Mouse (Mus musculus) neutrophil, adult 83 days (primary cell): Measurements from ENCODE around the gene Olfr1449. TPM values are rescaled to one million over a fixed set of nuclear protein-coding genes. Genes with fewer than 3 reads are reported as not detected.

Source experiments
- total RNA-seq, 2 experiments: library from RNA; stranded (reverse); gene quantifications; one replicate each; pipeline ENCODE4 v1.2.4; 2023

Olfr1449 gene
- total RNA-seq: not detected

DNA sequence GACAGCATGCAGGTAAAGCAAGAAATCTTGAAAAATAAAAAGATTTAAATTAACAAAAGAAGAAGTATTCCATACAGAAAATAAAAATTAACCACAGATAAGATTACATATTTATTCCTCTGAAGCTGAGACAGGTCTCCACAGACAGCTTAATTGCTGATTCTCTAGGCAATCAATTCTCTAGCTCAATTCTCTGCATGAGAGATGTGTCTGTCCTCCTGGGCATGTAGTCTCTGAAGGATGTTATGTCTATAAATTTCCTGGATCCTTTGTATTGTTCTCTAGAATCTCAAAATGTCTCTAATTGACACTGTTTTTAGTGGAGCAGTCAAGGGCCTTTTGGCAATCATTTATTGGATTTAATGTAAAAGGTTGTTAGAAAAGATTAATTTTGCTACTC, at the start of gene Olfr1449:
Gene Olfr1449, plus strand, starts transcription at position 301 of the 400 bp plus-strand sequence.

DNA sequence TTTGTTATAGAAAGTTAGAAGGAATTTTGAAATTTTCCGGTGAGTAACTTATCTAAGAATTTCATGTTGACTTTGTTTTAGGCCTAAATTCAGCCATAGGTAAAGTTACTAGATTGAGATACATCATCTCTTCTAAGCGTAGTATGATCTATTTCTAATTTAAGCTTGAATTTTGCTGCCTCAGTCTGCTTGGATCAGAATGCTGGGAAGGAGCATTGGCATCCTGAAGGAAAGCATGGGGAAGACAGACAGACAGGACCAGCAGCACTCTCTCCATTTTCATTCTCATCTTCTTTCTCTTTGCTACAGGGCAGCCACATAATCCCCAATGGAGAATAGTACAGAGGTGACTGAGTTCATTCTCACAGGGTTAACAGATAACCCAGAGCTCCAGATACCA, 47.1 kb upstream of the Olfr1449 start, which contains the start of gene Olfr1445:
Gene Olfr1445, plus strand, starts transcription at position 301 of the 400 bp plus-strand sequence.

DNA sequence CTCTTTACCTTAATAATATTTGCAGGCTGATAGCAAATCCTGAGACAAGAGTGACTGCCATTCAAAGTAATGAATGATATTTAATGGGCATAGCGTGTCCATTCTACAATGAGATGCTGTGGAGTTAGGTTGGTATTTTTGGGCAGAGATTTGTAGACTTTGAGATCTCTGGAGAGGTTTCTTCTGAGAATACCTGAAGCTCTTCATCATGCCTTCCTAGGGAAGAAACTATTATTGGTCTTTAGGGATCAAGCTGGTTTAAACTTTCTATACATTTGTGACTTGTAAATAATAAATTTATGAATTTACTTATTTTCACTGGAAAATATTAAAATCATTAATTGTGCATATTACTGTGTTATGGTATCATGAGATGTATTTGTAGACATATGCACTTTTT, 37.2 kb upstream of the Olfr1449 start, which contains the start of gene Olfr1446:
Gene Olfr1446, minus strand, starts transcription at position 101 of the 400 bp plus-strand sequence.

DNA sequence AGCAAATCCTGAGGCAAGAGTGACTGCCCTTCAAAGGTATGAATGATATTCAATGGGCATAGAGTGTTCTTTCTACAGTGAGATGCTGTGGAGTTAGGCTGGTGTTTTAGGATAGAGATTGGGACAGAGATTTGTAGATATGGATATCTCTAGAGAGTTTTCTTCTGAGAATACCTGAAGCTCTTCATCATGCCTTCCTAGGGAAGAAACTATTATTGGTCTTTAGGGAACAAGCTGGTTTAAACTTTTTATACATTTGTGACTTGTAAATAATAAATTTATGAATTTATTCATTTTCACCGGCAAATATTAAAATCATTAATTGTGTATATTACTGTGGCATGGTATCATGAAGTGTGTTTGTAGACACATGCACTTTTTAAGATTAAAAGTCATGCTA, 27.0 kb upstream of the Olfr1449 start, which contains the start of gene Olfr1447:
Gene Olfr1447, minus strand, starts transcription at position 101 of the 400 bp plus-strand sequence.

DNA sequence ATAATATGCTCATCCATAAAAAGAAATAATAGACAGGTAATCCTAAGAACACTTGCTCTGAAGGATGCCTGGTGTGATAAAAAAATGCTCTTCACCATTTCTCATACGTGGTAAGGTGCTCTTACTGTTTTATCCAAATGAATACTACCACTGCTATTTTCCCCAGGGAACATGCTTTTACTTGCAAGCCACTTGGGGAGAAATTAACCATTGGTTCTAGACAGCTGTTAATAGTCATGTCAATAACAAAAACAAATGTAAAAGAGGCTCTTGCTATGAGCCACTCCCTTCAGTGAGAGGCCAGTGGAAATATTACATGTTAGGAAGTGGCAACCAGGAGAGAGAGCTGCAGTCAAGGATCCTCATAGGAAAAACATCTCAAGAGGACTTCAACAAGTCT, 6.3 kb upstream of the Olfr1449 start, which contains the start of gene Olfr1448:
Gene Olfr1448, minus strand, starts transcription at position 101 of the 400 bp plus-strand sequence.

DNA sequence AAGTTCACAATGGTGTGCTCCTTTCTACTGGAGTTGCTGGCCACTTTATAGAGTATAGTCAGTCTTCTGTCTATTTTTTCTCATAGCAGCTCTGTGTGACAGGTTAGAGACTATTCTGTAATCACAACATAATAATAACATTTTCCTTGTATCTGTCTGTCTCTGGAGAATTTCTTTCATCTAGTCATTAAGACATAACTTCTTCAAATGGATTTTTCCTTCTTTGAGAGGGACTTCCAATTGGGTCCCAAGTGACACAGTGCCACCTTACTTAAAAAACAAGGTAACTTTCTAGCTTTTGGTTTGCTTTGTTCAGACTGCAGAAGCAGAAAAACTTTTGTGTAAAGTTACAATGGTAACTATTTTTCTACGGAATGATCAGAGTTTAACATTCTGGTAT, 19.3 kb downstream of the Olfr1449 start, which contains the start of gene Olfr1450:
Gene Olfr1450, plus strand, starts transcription at position 301 of the 400 bp plus-strand sequence.

Other genes starting within 250 kb of the Olfr1449 start
- not detected for gene Keg1, start 235.1 kb upstream of the Olfr1449 start, total RNA-seq
- 1 to 10 TPM; 1.3 to 1.9 TPM for gene Cntf, start 165.2 kb upstream of the Olfr1449 start, total RNA-seq
- 10 to 100 TPM; 44.8 to 46.9 TPM for gene Zfp91, start 134.7 kb upstream of the Olfr1449 start, total RNA-seq
- 1 to 10 TPM; 7.3 to 8.4 TPM for gene Lpxn, start 134.6 kb upstream of the Olfr1449 start, total RNA-seq
- not detected for gene Gm5244, start 84.2 kb upstream of the Olfr1449 start, total RNA-seq
- not detected for gene Olfr1444, start 73.6 kb upstream of the Olfr1449 start, total RNA-seq
- gene Olfr1445, start 47.0 kb upstream of the Olfr1449 start, total RNA-seq: not detected
- gene Olfr1446, start 37.3 kb upstream of the Olfr1449 start, total RNA-seq: not detected
- not detected for gene Olfr1447, start 27.1 kb upstream of the Olfr1449 start, total RNA-seq
- gene Olfr1448, start 6.4 kb upstream of the Olfr1449 start, total RNA-seq: not detected
- not detected for gene Olfr1450, start 19.4 kb downstream of the Olfr1449 start, total RNA-seq
- gene Olfr1451, start 64.2 kb downstream of the Olfr1449 start, total RNA-seq: not detected
- gene Olfr1453, start 97.5 kb downstream of the Olfr1449 start, total RNA-seq: not detected
- gene Olfr1454, start 129.8 kb downstream of the Olfr1449 start, total RNA-seq: not detected
- not detected for gene Olfr1457, start 167.1 kb downstream of the Olfr1449 start, total RNA-seq
- not detected for gene Olfr1458, start 175.9 kb downstream of the Olfr1449 start, total RNA-seq
- under 1 TPM; 0.11 to 0.13 TPM for gene Olfr1459, start 218.7 kb downstream of the Olfr1449 start, total RNA-seq
- gene Olfr1461, start 232.2 kb downstream of the Olfr1449 start, total RNA-seq: not detected